In the genomic region with DNA sequence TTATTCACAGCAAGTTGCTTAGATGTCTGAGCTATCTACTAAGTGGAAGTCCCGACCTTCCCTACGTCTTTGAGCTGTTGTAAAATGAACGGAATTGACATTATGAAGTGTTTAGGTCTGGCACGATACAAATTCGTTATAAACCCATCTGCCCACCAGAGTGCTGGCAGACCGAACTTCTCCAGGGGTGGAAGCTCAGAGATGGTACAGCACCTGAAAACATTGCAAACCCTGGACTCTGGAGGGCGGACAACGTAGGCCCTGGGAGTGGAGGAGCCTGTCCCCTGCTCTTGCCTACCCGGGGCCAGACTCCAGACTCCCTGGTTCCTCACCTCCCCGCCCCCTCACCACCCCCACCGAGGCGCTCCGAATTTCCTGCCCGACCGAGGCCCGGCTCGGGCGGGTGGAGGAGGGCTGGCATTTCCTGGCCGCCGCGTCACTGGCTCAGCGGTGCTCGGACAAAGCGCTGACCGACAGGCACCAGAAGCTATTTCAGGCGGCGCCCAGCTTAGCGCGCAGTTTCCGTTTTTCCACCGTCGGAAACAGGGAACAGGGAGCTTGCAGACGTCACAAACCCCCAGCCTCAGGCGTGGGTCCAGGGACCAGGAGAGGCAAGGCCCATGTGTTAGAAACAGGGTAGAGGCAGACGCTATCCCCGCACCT, we compare ENCODE assay signal across 8 mouse cellular contexts. TPM values are rescaled to one million over a fixed set of nuclear protein-coding genes. Genes with fewer than 3 reads are reported as not detected.
DNase-seq lines count a peak whose midpoint lies in the region; ATAC-seq and TF ChIP-seq lines count a peak whose summit lies in the region.

No protein-coding gene starts in this region.

- 4% methylated on average over 36 of the region's 36 CpGs for WGBS in bone marrow, adult 2 months
- WGBS in hindbrain, embryonic 15.5 days = 2% methylated on average over 36 of the region's 36 CpGs
- 3% methylated on average over 36 of the region's 36 CpGs for WGBS in liver, adult 2 months
- under 1% methylated on average over 36 of the region's 36 CpGs for WGBS in midbrain, embryonic 15.5 days

- TF ChIP-seq CTCF in bone marrow, adult 2 months (IDR thresholded peaks at IDR 0.05; ENCODE audit: control insufficient read depth, insufficient read depth, low read length) = no peak
- no peak for TF ChIP-seq CTCF in gastrocnemius, adult 2 months (IDR thresholded peaks at IDR 0.05)
- no peak for TF ChIP-seq CTCF in liver, adult 2 months (IDR thresholded peaks at IDR 0.05; ENCODE audit: low read depth, low read length)

- H3K36me3 ChIP-seq in hindbrain, embryonic 15.5 days = no peaks in the 10 kb centered on the region
- no peaks in the 10 kb centered on the region for H3K36me3 ChIP-seq in liver, adult 2 months (ENCODE audit: control insufficient read depth, insufficient read depth, low read length)
- H3K36me3 ChIP-seq in midbrain, embryonic 15.5 days (replicated peaks) = no peaks in the 10 kb centered on the region

- H3K79me2 ChIP-seq in liver, adult 2 months (ENCODE audit: control insufficient read depth, insufficient read depth, low read length) = no peaks in the 10 kb centered on the region

- TF ChIP-seq POLR2A in bone marrow, adult 2 months (IDR thresholded peaks at IDR 0.05; ENCODE audit: borderline replicate concordance, control insufficient read depth, low read depth, low read length) = peak; percentile 42; the same call in 1 of the 2 replicates
- no peak for TF ChIP-seq POLR2A in liver, adult 2 months (IDR thresholded peaks at IDR 0.05; ENCODE audit: extremely low read depth, insufficient read depth, low read length)

- H3K4me3 ChIP-seq in bone marrow, adult 2 months (replicated peaks; ENCODE audit: control insufficient read depth, low read depth, low read length) = peak overlapping the region; percentile 35
- peak overlapping the region; percentile 66 for H3K4me3 ChIP-seq in gastrocnemius, adult 2 months
- H3K4me3 ChIP-seq in hindbrain, embryonic 15.5 days = peak overlapping the region; percentile 23
- no peak overlapping the region for H3K4me3 ChIP-seq in liver, adult 2 months (ENCODE audit: insufficient read depth, low read depth, low read length)
- peak overlapping the region; percentile 18 for H3K4me3 ChIP-seq in midbrain, embryonic 15.5 days

- H3K4me1 ChIP-seq in bone marrow, adult 2 months (ENCODE audit: control insufficient read depth, insufficient read depth, low read length) = peaks cover 1% of the 10 kb centered on the region; the same call in 1 of the 2 replicates
- H3K4me1 ChIP-seq in hindbrain, embryonic 15.5 days (replicated peaks) = peaks cover 17% of the 10 kb centered on the region
- peaks cover 5% of the 10 kb centered on the region; the same call in 1 of the 2 replicates for H3K4me1 ChIP-seq in liver, adult 2 months (ENCODE audit: control insufficient read depth, insufficient read depth, low read length)
- H3K4me1 ChIP-seq in midbrain, embryonic 15.5 days = peaks cover 16% of the 10 kb centered on the region

- peak overlapping the region; percentile 74 for H3K27ac ChIP-seq in bone marrow, adult 2 months (ENCODE audit: control insufficient read depth, insufficient read depth, low read depth, low read length, poor library complexity)
- H3K27ac ChIP-seq in gastrocnemius, adult 2 months = peak overlapping the region; percentile 86
- no peak overlapping the region for H3K27ac ChIP-seq in hindbrain, embryonic 15.5 days (replicated peaks)
- H3K27ac ChIP-seq in liver, adult 2 months (replicated peaks; ENCODE audit: insufficient read depth, low read depth, low read length) = peak overlapping the region; percentile 63
- H3K27ac ChIP-seq in midbrain, embryonic 15.5 days = no peak overlapping the region

- H3K9me3 ChIP-seq in hindbrain, embryonic 15.5 days = no peaks in the 10 kb centered on the region
- H3K9me3 ChIP-seq in midbrain, embryonic 15.5 days = no peaks in the 10 kb centered on the region

- H3K9ac ChIP-seq in hindbrain, embryonic 15.5 days = 0 out of 2 replicates have a peak overlapping the region, but pooled peaks have one; percentile 3
- peak overlapping the region; percentile 28 for H3K9ac ChIP-seq in liver, adult 2 months (ENCODE audit: low read depth, low read length)
- H3K9ac ChIP-seq in midbrain, embryonic 15.5 days = no peak overlapping the region

- intact Hi-C loops in gastrocnemius, adult 2 months (cut with DNase I) = loop anchor here (10.0 kb wide), 1 partner anchor 148 kb away; a partner anchor contains a TSS

- ATAC-seq in cerebellum, adult (ENCODE audit: insufficient number of reproducible peaks, low FRiP score, low TSS enrichment) = no peak
- peak; percentile 25; the same call in 1 of the 2 replicates for ATAC-seq in hindbrain, embryonic 15.5 days (ENCODE audit: low FRiP score, low read depth)
- no peak for ATAC-seq in midbrain, embryonic 15.5 days (replicated peaks)

- peaks cover 77% of the 10 kb centered on the region for H3K27me3 ChIP-seq in hindbrain, embryonic 15.5 days
- H3K27me3 ChIP-seq in liver, adult 2 months (ENCODE audit: control insufficient read depth, insufficient read depth, low read length) = peaks cover 21% of the 10 kb centered on the region
- H3K27me3 ChIP-seq in midbrain, embryonic 15.5 days (replicated peaks) = peaks cover 63% of the 10 kb centered on the region

- H3K4me2 ChIP-seq in hindbrain, embryonic 15.5 days = peak overlapping the region; percentile 48
- H3K4me2 ChIP-seq in midbrain, embryonic 15.5 days = peak overlapping the region; percentile 41

- DNase-seq in cerebellum, postnatal 25 days = peak; percentile 12 to 22
- peak; percentile 75 for DNase-seq in gastrocnemius, adult 2 months
- DNase-seq in liver, adult 2 months (ENCODE audit: extremely low read depth, low read depth, low spot score) = no peak
- DNase-seq in thymus, adult 18-20 months = no peak

RNA-seq across cellular contexts. Expression of a gene that starts 3.8 kb away (rescaled TPM):
- polyA plus RNA-seq in bone marrow, adult 2 months (2011; ENCODE audit: insufficient read depth, insufficient read length, low replicate concordance, missing spikeins) = 67.9 and 68.4 TPM in 2 replicates
- total RNA-seq in gastrocnemius, adult 2 months (2021) = 1 to 10 TPM in 1 of 2 experiments, under 1 TPM in 1; 0.94 to 1.7 TPM
- 2.6 and 3.2 TPM in 2 replicates for polyA plus RNA-seq in hindbrain, embryonic 15.5 days (2015; fragmentation: Nextera tagmentation; extraction: Ambion mirVana)
- 0.37 and 0.67 TPM in 2 replicates for total RNA-seq in liver, adult 2 months (2014; rRNA removed)
- polyA plus RNA-seq in liver, adult 2 months (2012; rRNA removed) = 0.44 and 0.50 TPM in 2 replicates
- polyA plus RNA-seq in midbrain, embryonic 15.5 days (2015; fragmentation: Nextera tagmentation; extraction: Ambion mirVana) = 7.9 and 8.5 TPM in 2 replicates

RNA-seq across cellular contexts. Expression of a gene that starts 36.0 kb away (rescaled TPM):
- 212 and 213 TPM in 2 replicates for polyA plus RNA-seq in bone marrow, adult 2 months (2011; ENCODE audit: insufficient read depth, insufficient read length, low replicate concordance, missing spikeins)
- total RNA-seq in gastrocnemius, adult 2 months (2021) = not detected
- polyA plus RNA-seq in hindbrain, embryonic 15.5 days (2015; fragmentation: Nextera tagmentation; extraction: Ambion mirVana) = 2.7 and 3.7 TPM in 2 replicates
- total RNA-seq in liver, adult 2 months (2014; rRNA removed) = 4.6 and 7.7 TPM in 2 replicates
- polyA plus RNA-seq in liver, adult 2 months (2012; rRNA removed) = 9.0 and 14.4 TPM in 2 replicates
- 3.0 and 3.8 TPM in 2 replicates for polyA plus RNA-seq in midbrain, embryonic 15.5 days (2015; fragmentation: Nextera tagmentation; extraction: Ambion mirVana)

RNA-seq across cellular contexts. Expression of a gene that starts 52.5 kb away (rescaled TPM):
- polyA plus RNA-seq in bone marrow, adult 2 months (2011; ENCODE audit: insufficient read depth, insufficient read length, low replicate concordance, missing spikeins) = 7.8 and 8.1 TPM in 2 replicates
- under 1 TPM; 0.06 to 0.13 TPM for total RNA-seq in gastrocnemius, adult 2 months (2021)
- polyA plus RNA-seq in hindbrain, embryonic 15.5 days (2015; fragmentation: Nextera tagmentation; extraction: Ambion mirVana) = 2.6 and 2.8 TPM in 2 replicates
- 0.09 and 0.27 TPM in 2 replicates for total RNA-seq in liver, adult 2 months (2014; rRNA removed)
- 0.02 and 0.06 TPM in 2 replicates for polyA plus RNA-seq in liver, adult 2 months (2012; rRNA removed)
- 1.8 and 2.6 TPM in 2 replicates for polyA plus RNA-seq in midbrain, embryonic 15.5 days (2015; fragmentation: Nextera tagmentation; extraction: Ambion mirVana)

Comparison
In these comparisons a context has a peak if more than half of its experiments do, and no peak if none do; other contexts are left out.
1. DNase-seq: peak in cerebellum, postnatal 25 days (2 of 2) and gastrocnemius, adult 2 months (single experiment); none in liver, adult 2 months (single experiment) and thymus, adult 18-20 months (0 of 2).
2. H3K27ac ChIP-seq: peak in bone marrow, adult 2 months (single experiment), gastrocnemius, adult 2 months (single experiment) and liver, adult 2 months (single experiment); none in hindbrain, embryonic 15.5 days (single experiment) and midbrain, embryonic 15.5 days (single experiment).
3. RNA of a gene that starts 36.0 kb away (polyA plus RNA-seq): 212 to 213 TPM in bone marrow, adult 2 months; 9.0 to 14.4 TPM in liver, adult 2 months, 2.7 to 3.7 TPM in hindbrain, embryonic 15.5 days and 3.0 to 3.8 TPM in midbrain, embryonic 15.5 days; every median in the first group is over 10 times any median in the second.